Mouse (Mus musculus): Measurements from ENCODE around the gene 9130023H24Rik.

9130023H24Rik gene

GRCm38 (mm10) chr7:128246496-128247391 lies 8.9 kb upstream of the 9130023H24Rik start, which contains the start of gene Tgfb1i1:
TSS of gene Tgfb1i1 (plus strand) at chr7:128246812.
- no peak for DNase-seq (ENCODE audit: low read depth, low spot score)

- no peak for DNase-seq (ENCODE audit: low read depth, low spot score)
These were observed 7.7 kb upstream of the 9130023H24Rik start for GRCm38 (mm10) chr7:128245547-128245946.

GRCm38 (mm10) chr7:128244410-128245025 lies 6.7 kb upstream of the 9130023H24Rik start:
- DNase-seq (ENCODE audit: low read depth, low spot score), result no peak

- DNase-seq (ENCODE audit: low read depth, low spot score), result no peak
These were observed 6.1 kb upstream of the 9130023H24Rik start for GRCm38 (mm10) chr7:128243921-128244320.

- no peak for DNase-seq (ENCODE audit: low read depth, low spot score)
These were observed 4.5 kb upstream of the 9130023H24Rik start for GRCm38 (mm10) chr7:128242331-128242730.

- DNase-seq (ENCODE audit: low read depth, low spot score), result no peak
These were observed 2.4 kb upstream of the 9130023H24Rik start for GRCm38 (mm10) chr7:128240131-128240784.

GRCm38 (mm10) chr7:128238991-128239390 lies 1.2 kb upstream of the 9130023H24Rik start:
- DNase-seq (ENCODE audit: low read depth, low spot score), result no peak

GRCm38 (mm10) chr7:128237593-128237926 lies 271 bp downstream of the 9130023H24Rik start:
- DNase-seq (ENCODE audit: low read depth, low spot score), result no peak

- peak; percentile 70 for DNase-seq (ENCODE audit: low read depth, low spot score)
These were observed 807 bp downstream of the 9130023H24Rik start, which contains the start of gene Armc5 for GRCm38 (mm10) chr7:128236856-128237592. TSS of gene Armc5 (plus strand) at chr7:128237342.

GRCm38 (mm10) chr7:128236426-128236825 lies 1.4 kb downstream of the 9130023H24Rik start:
- no peak for DNase-seq (ENCODE audit: low read depth, low spot score)

- no peak for DNase-seq (ENCODE audit: low read depth, low spot score)
These were observed 2.4 kb downstream of the 9130023H24Rik start for GRCm38 (mm10) chr7:128235481-128235880.

GRCm38 (mm10) chr7:128234796-128235195 lies 3.0 kb downstream of the 9130023H24Rik start:
- no peak for DNase-seq (ENCODE audit: low read depth, low spot score)

GRCm38 (mm10) chr7:128231741-128232140 lies 6.1 kb downstream of the 9130023H24Rik start:
- no peak for DNase-seq (ENCODE audit: low read depth, low spot score)

- DNase-seq (ENCODE audit: low read depth, low spot score), result no peak
These were observed 16.9 kb downstream of the 9130023H24Rik start for GRCm38 (mm10) chr7:128220936-128221335.

- no peak for DNase-seq (ENCODE audit: low read depth, low spot score)
These were observed 17.9 kb downstream of the 9130023H24Rik start for GRCm38 (mm10) chr7:128219952-128220351.

GRCm38 (mm10) chr7:128209826-128210225 lies 28.0 kb downstream of the 9130023H24Rik start:
- no peak for DNase-seq (ENCODE audit: low read depth, low spot score)

- peak; percentile 59 for DNase-seq (ENCODE audit: low read depth, low spot score)
These were observed 29.6 kb downstream of the 9130023H24Rik start for GRCm38 (mm10) chr7:128208187-128208586.

- no peak for DNase-seq (ENCODE audit: low read depth, low spot score)
These were observed 31.7 kb downstream of the 9130023H24Rik start, which contains the start of gene Cox6a2 for GRCm38 (mm10) chr7:128206152-128206551. TSS of gene Cox6a2 (minus strand) at chr7:128206387.

GRCm38 (mm10) chr7:128205695-128206094 lies 32.1 kb downstream of the 9130023H24Rik start:
- no peak for DNase-seq (ENCODE audit: low read depth, low spot score)

- DNase-seq (ENCODE audit: low read depth, low spot score), result no peak
These were observed 33.7 kb downstream of the 9130023H24Rik start for GRCm38 (mm10) chr7:128204179-128204578.

GRCm38 (mm10) chr7:128203071-128203470 lies 34.8 kb downstream of the 9130023H24Rik start:
- DNase-seq (ENCODE audit: low read depth, low spot score), result no peak

Data from retina, postnatal 7 days (tissue).